Mouse (Mus musculus): Measurements from ENCODE around the gene Bmp7. TPM values are rescaled to one million over a fixed set of nuclear protein-coding genes. Genes with fewer than 3 reads are reported as not detected.

The Bmp7 gene
- polyA plus RNA-seq, 1 experiment from 2014 or later = 5.8 TPM

- H3K4me1 ChIP-seq (ENCODE audit: control insufficient read depth, insufficient read depth, low read length) = no peaks in the 10 kb centered on the region
- no peaks in the 10 kb centered on the region for H3K36me3 ChIP-seq (ENCODE audit: control insufficient read depth, insufficient read depth, low read length)
- H3K9me3 ChIP-seq (ENCODE audit: control insufficient read depth, low read length) = no peaks in the 10 kb centered on the region
- H3K27ac ChIP-seq (ENCODE audit: low read depth, low read length) = no peak overlapping the region
- H3K4me2 ChIP-seq (ENCODE audit: low read depth, low read length) = no peak overlapping the region
- no peak overlapping the region for H3K9ac ChIP-seq (replicated peaks; ENCODE audit: low read depth, low read length)
- H3K4me3 ChIP-seq (ENCODE audit: low read depth, low read length) = no peak overlapping the region
- H3K27me3 ChIP-seq (ENCODE audit: control insufficient read depth, insufficient read depth, low read length) = no peaks in the 10 kb centered on the region
- no peak for ATAC-seq (ENCODE audit: low read depth)
- 86% methylated on average over 4 of the region's 4 CpGs for WGBS
These were observed 13.8 kb downstream of the Bmp7 start for GRCm38 (mm10) chr2:172926311-172926710.

- no peak overlapping the region for H3K4me3 ChIP-seq (ENCODE audit: low read depth, low read length)
- 34% methylated on average over 6 of the region's 6 CpGs for WGBS
- H3K36me3 ChIP-seq (ENCODE audit: control insufficient read depth, insufficient read depth, low read length) = no peaks in the 10 kb centered on the region
- no peak for ATAC-seq (ENCODE audit: low read depth)
- no peak overlapping the region for H3K9ac ChIP-seq (replicated peaks; ENCODE audit: low read depth, low read length)
- H3K27ac ChIP-seq (ENCODE audit: low read depth, low read length) = no peak overlapping the region
- no peaks in the 10 kb centered on the region for H3K9me3 ChIP-seq (ENCODE audit: control insufficient read depth, low read length)
- H3K4me2 ChIP-seq (ENCODE audit: low read depth, low read length) = no peak overlapping the region
- no peaks in the 10 kb centered on the region for H3K27me3 ChIP-seq (ENCODE audit: control insufficient read depth, insufficient read depth, low read length)
- no peaks in the 10 kb centered on the region for H3K4me1 ChIP-seq (ENCODE audit: control insufficient read depth, insufficient read depth, low read length)
These were observed 15.2 kb downstream of the Bmp7 start for GRCm38 (mm10) chr2:172924961-172925360.

GRCm38 (mm10) chr2:172923198-172923597 lies 16.9 kb downstream of the Bmp7 start:
- no peaks in the 10 kb centered on the region for H3K4me1 ChIP-seq (ENCODE audit: control insufficient read depth, insufficient read depth, low read length)
- WGBS = 94% methylated on average over 7 of the region's 7 CpGs
- H3K27ac ChIP-seq (ENCODE audit: low read depth, low read length) = no peak overlapping the region
- no peak overlapping the region for H3K9ac ChIP-seq (replicated peaks; ENCODE audit: low read depth, low read length)
- no peak for ATAC-seq (ENCODE audit: low read depth)
- H3K36me3 ChIP-seq (ENCODE audit: control insufficient read depth, insufficient read depth, low read length) = no peaks in the 10 kb centered on the region
- no peaks in the 10 kb centered on the region for H3K27me3 ChIP-seq (ENCODE audit: control insufficient read depth, insufficient read depth, low read length)
- no peak overlapping the region for H3K4me3 ChIP-seq (ENCODE audit: low read depth, low read length)
- H3K4me2 ChIP-seq (ENCODE audit: low read depth, low read length) = no peak overlapping the region
- no peaks in the 10 kb centered on the region for H3K9me3 ChIP-seq (ENCODE audit: control insufficient read depth, low read length)

GRCm38 (mm10) chr2:172922597-172922996 lies 17.5 kb downstream of the Bmp7 start:
- ATAC-seq (ENCODE audit: low read depth) = no peak
- Histone ChIP-seq H3K36me3 (ENCODE audit: control insufficient read depth, insufficient read depth, low read length) (no peaks in the 10 kb centered on the region), H3K9ac (replicated peaks; ENCODE audit: low read depth, low read length) (no peak overlapping the region), H3K27ac (ENCODE audit: low read depth, low read length) (no peak overlapping the region), H3K4me2 (ENCODE audit: low read depth, low read length) (no peak overlapping the region), H3K27me3 (ENCODE audit: control insufficient read depth, insufficient read depth, low read length) (no peaks in the 10 kb centered on the region), H3K4me1 (ENCODE audit: control insufficient read depth, insufficient read depth, low read length) (no peaks in the 10 kb centered on the region), H3K9me3 (ENCODE audit: control insufficient read depth, low read length) (no peaks in the 10 kb centered on the region), H3K4me3 (ENCODE audit: low read depth, low read length) (no peak overlapping the region)
- 68% methylated on average over 5 of the region's 5 CpGs for WGBS

- H3K4me2 ChIP-seq (ENCODE audit: low read depth, low read length) = no peak overlapping the region
- H3K4me3 ChIP-seq (ENCODE audit: low read depth, low read length) = no peak overlapping the region
- ATAC-seq (ENCODE audit: low read depth) = no peak
- H3K27ac ChIP-seq (ENCODE audit: low read depth, low read length) = no peak overlapping the region
- H3K4me1 ChIP-seq (ENCODE audit: control insufficient read depth, insufficient read depth, low read length) = 0 out of 2 replicates have a peak, but pooled peaks cover 3% of the 10 kb centered on the region
- no peaks in the 10 kb centered on the region for H3K9me3 ChIP-seq (ENCODE audit: control insufficient read depth, low read length)
- H3K36me3 ChIP-seq (ENCODE audit: control insufficient read depth, insufficient read depth, low read length) = no peaks in the 10 kb centered on the region
- H3K27me3 ChIP-seq (ENCODE audit: control insufficient read depth, insufficient read depth, low read length) = no peaks in the 10 kb centered on the region
- WGBS = 91% methylated on average over 14 of the region's 14 CpGs
- H3K9ac ChIP-seq (replicated peaks; ENCODE audit: low read depth, low read length) = no peak overlapping the region
These were observed 26.1 kb downstream of the Bmp7 start for GRCm38 (mm10) chr2:172914018-172914417.

- 51% methylated on average over 5 of the region's 5 CpGs for WGBS
- Histone ChIP-seq H3K4me3 (ENCODE audit: low read depth, low read length) (no peak overlapping the region), H3K27ac (ENCODE audit: low read depth, low read length) (no peak overlapping the region), H3K27me3 (ENCODE audit: control insufficient read depth, insufficient read depth, low read length) (no peaks in the 10 kb centered on the region), H3K4me1 (ENCODE audit: control insufficient read depth, insufficient read depth, low read length) (0 out of 2 replicates have a peak, but pooled peaks cover 3% of the 10 kb centered on the region), H3K36me3 (ENCODE audit: control insufficient read depth, insufficient read depth, low read length) (no peaks in the 10 kb centered on the region), H3K9ac (replicated peaks; ENCODE audit: low read depth, low read length) (no peak overlapping the region), H3K4me2 (ENCODE audit: low read depth, low read length) (no peak overlapping the region), H3K9me3 (ENCODE audit: control insufficient read depth, low read length) (no peaks in the 10 kb centered on the region)
- ATAC-seq (ENCODE audit: low read depth) = no peak
These were observed 28.4 kb downstream of the Bmp7 start for GRCm38 (mm10) chr2:172911715-172912114.

GRCm38 (mm10) chr2:172911157-172911556 lies 29.0 kb downstream of the Bmp7 start:
- Histone ChIP-seq H3K4me3 (ENCODE audit: low read depth, low read length) (no peak overlapping the region), H3K9ac (replicated peaks; ENCODE audit: low read depth, low read length) (no peak overlapping the region), H3K9me3 (ENCODE audit: control insufficient read depth, low read length) (no peaks in the 10 kb centered on the region), H3K27me3 (ENCODE audit: control insufficient read depth, insufficient read depth, low read length) (no peaks in the 10 kb centered on the region), H3K27ac (ENCODE audit: low read depth, low read length) (no peak overlapping the region), H3K4me1 (ENCODE audit: control insufficient read depth, insufficient read depth, low read length) (0 out of 2 replicates have a peak, but pooled peaks cover 3% of the 10 kb centered on the region), H3K36me3 (ENCODE audit: control insufficient read depth, insufficient read depth, low read length) (no peaks in the 10 kb centered on the region), H3K4me2 (ENCODE audit: low read depth, low read length) (no peak overlapping the region)
- 76% methylated on average over 6 of the region's 6 CpGs for WGBS
- no peak for ATAC-seq (ENCODE audit: low read depth)

GRCm38 (mm10) chr2:172909463-172909862 lies 30.7 kb downstream of the Bmp7 start:
- H3K27ac ChIP-seq (ENCODE audit: low read depth, low read length) = no peak overlapping the region
- no peaks in the 10 kb centered on the region for H3K36me3 ChIP-seq (ENCODE audit: control insufficient read depth, insufficient read depth, low read length)
- no peaks in the 10 kb centered on the region for H3K9me3 ChIP-seq (ENCODE audit: control insufficient read depth, low read length)
- WGBS = 29% methylated on average over 6 of the region's 6 CpGs
- no peak overlapping the region for H3K4me2 ChIP-seq (ENCODE audit: low read depth, low read length)
- H3K4me3 ChIP-seq (ENCODE audit: low read depth, low read length) = no peak overlapping the region
- no peaks in the 10 kb centered on the region for H3K27me3 ChIP-seq (ENCODE audit: control insufficient read depth, insufficient read depth, low read length)
- peak; percentile 34; the same call in 1 of the 2 replicates for ATAC-seq (ENCODE audit: low read depth)
- 0 out of 2 replicates have a peak, but pooled peaks cover 3% of the 10 kb centered on the region for H3K4me1 ChIP-seq (ENCODE audit: control insufficient read depth, insufficient read depth, low read length)
- no peak overlapping the region for H3K9ac ChIP-seq (replicated peaks; ENCODE audit: low read depth, low read length)

- Histone ChIP-seq H3K27me3 (ENCODE audit: control insufficient read depth, insufficient read depth, low read length) (no peaks in the 10 kb centered on the region), H3K4me2 (ENCODE audit: low read depth, low read length) (no peak overlapping the region), H3K4me1 (ENCODE audit: control insufficient read depth, insufficient read depth, low read length) (0 out of 2 replicates have a peak, but pooled peaks cover 3% of the 10 kb centered on the region), H3K9ac (replicated peaks; ENCODE audit: low read depth, low read length) (no peak overlapping the region), H3K36me3 (ENCODE audit: control insufficient read depth, insufficient read depth, low read length) (no peaks in the 10 kb centered on the region), H3K27ac (ENCODE audit: low read depth, low read length) (no peak overlapping the region), H3K4me3 (ENCODE audit: low read depth, low read length) (no peak overlapping the region), H3K9me3 (ENCODE audit: control insufficient read depth, low read length) (no peaks in the 10 kb centered on the region)
- ATAC-seq (ENCODE audit: low read depth) = no peak
- WGBS = 68% methylated on average over 9 of the region's 9 CpGs
These were observed 34.0 kb downstream of the Bmp7 start for GRCm38 (mm10) chr2:172906146-172906545.

All from neural tube, embryonic 14.5 days (tissue).